In the genomic region with DNA sequence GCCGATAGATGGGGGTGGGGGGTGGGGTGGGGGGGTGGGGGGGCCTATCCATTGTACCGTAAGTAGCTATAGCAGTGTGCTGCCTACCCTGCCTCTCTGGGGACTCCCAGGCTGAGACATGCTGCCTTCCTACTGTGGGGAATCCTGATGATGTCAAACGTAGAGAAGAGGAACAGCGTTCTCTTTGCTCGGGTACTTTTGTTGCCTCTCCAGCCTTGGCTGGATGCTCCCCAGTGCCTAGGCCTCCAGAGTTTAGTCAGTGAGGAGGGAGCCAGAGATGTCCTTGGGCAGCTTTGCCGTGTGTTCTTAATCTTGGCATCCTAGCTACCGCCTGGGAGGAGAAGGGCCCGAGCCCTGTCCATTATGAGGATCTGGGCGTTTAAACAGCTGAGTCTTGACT, we compare ENCODE assay signal across 16 mouse cellular contexts. TPM values are rescaled to one million over a fixed set of nuclear protein-coding genes. Genes with fewer than 3 reads are reported as not detected.
A peak's percentile ranks its signal among the peaks of the same experiment; 100 is the strongest.
DNase-seq lines count a peak whose midpoint lies in the region; ATAC-seq and TF ChIP-seq lines count a peak whose summit lies in the region.
"Had no signal": no experiment of that assay in that cellular context is flagged by ENCODE, and none has a peak within 500 bp of the region (broad histone marks: within the 10 kb centered on the region; RNA-seq: fewer than 3 reads in every experiment).

No protein-coding gene starts in this region.

- WGBS in midbrain, postnatal 0 days: 65% methylated on average over 9 of the region's 9 CpGs
- WGBS in midbrain, embryonic 15.5 days: 66% methylated on average over 9 of the region's 9 CpGs

- no peak overlapping the region for H3K9ac ChIP-seq in midbrain, postnatal 0 days (replicated peaks; ENCODE audit: low read length, poor library complexity, severe bottlenecking)
- no peak overlapping the region for H3K9ac ChIP-seq in midbrain, embryonic 15.5 days
- H3K9ac ChIP-seq: limb, embryonic 13.5 days had no signal

- no peak for TF ChIP-seq CTCF in gastrocnemius, adult 2 months (IDR thresholded peaks at IDR 0.05)
- TF ChIP-seq CTCF in midbrain, postnatal 0 days (IDR thresholded peaks at IDR 0.05): no peak

- no peaks in the 10 kb centered on the region for H3K4me1 ChIP-seq in midbrain, postnatal 0 days (ENCODE audit: insufficient read depth, low read length)
- H3K4me1 ChIP-seq in midbrain, embryonic 15.5 days: peaks cover 15% of the 10 kb centered on the region

- 0 out of 2 replicates have a peak, but pooled peaks cover 3% of the 10 kb centered on the region for H3K36me3 ChIP-seq in midbrain, postnatal 0 days (ENCODE audit: insufficient read depth, low read length)
- H3K36me3 ChIP-seq in midbrain, embryonic 15.5 days (replicated peaks): no peaks in the 10 kb centered on the region
- H3K36me3 ChIP-seq: limb, embryonic 13.5 days had no signal

- no peak overlapping the region for H3K4me2 ChIP-seq in midbrain, postnatal 0 days (ENCODE audit: low read depth, low read length, poor library complexity, severe bottlenecking)
- no peak overlapping the region for H3K4me2 ChIP-seq in midbrain, embryonic 15.5 days
- H3K4me2 ChIP-seq: limb, embryonic 13.5 days had no signal

- DNase-seq in cerebellum, adult 11-12 months: no peak
- DNase-seq in gastrocnemius, adult 2 months: peak; percentile 57
- DNase-seq in gastrocnemius, postnatal 10 days: no peak
- DNase-seq in midbrain, postnatal 0 days (ENCODE audit: low spot score): no peak
- DNase-seq in testis, postnatal 14 days (ENCODE audit: low spot score): peak; percentile 33
- DNase-seq: B cell, adult 2 months; heart, postnatal 36 days; kidney, postnatal 14 days; layer of hippocampus, postnatal 36 days; retina, postnatal 1 day; thymus, postnatal 4 days had no signal

- peak overlapping the region; percentile 42 for H3K4me3 ChIP-seq in gastrocnemius, adult 2 months
- no peak overlapping the region for H3K4me3 ChIP-seq in midbrain, postnatal 0 days (ENCODE audit: low read depth, low read length)
- no peak overlapping the region for H3K4me3 ChIP-seq in midbrain, embryonic 15.5 days
- H3K4me3 ChIP-seq: limb, embryonic 13.5 days; midbrain, embryonic 10.5 days had no signal

- no peaks in the 10 kb centered on the region for H3K27me3 ChIP-seq in midbrain, postnatal 0 days (ENCODE audit: insufficient read depth, low read length)
- no peaks in the 10 kb centered on the region for H3K27me3 ChIP-seq in midbrain, embryonic 15.5 days (replicated peaks)
- H3K27me3 ChIP-seq: limb, embryonic 13.5 days had no signal

- H3K27ac ChIP-seq in gastrocnemius, adult 2 months: peak overlapping the region; percentile 78
- H3K27ac ChIP-seq in midbrain, postnatal 0 days (ENCODE audit: low read depth, low read length): peak overlapping the region; percentile 44; the same call in 1 of the 2 replicates
- H3K27ac ChIP-seq in midbrain, embryonic 15.5 days: no peak overlapping the region
- H3K27ac ChIP-seq: limb, embryonic 13.5 days; midbrain, embryonic 10.5 days had no signal

- intact Hi-C loops in gastrocnemius, adult 2 months (cut with DNase I): no loop called here

- H3K9me3 ChIP-seq in midbrain, postnatal 0 days (ENCODE audit: low read length): no peaks in the 10 kb centered on the region
- H3K9me3 ChIP-seq in midbrain, embryonic 15.5 days: no peaks in the 10 kb centered on the region
- H3K9me3 ChIP-seq: limb, embryonic 13.5 days had no signal

- peak; percentile 46; the same call in 1 of the 2 replicates for ATAC-seq in cerebellum, adult (ENCODE audit: insufficient number of reproducible peaks, low FRiP score, low TSS enrichment)
- no peak for ATAC-seq in midbrain, postnatal 0 days (ENCODE audit: low FRiP score)
- ATAC-seq in midbrain, embryonic 15.5 days (replicated peaks): no peak
- ATAC-seq: intestine, postnatal 0 days had no signal

RNA-seq across cellular contexts. Expression of gene Rab30, which starts 41.1 kb away (rescaled TPM):
- total RNA-seq in gastrocnemius, adult 2 months (2021): 1 to 10 TPM; 6.5 to 7.7 TPM
- 1 to 10 TPM; 7.4 to 8.2 TPM for total RNA-seq in gastrocnemius, postnatal 10 days (2021)
- total RNA-seq in midbrain, postnatal 0 days (2014; rRNA removed): 37.2 and 44.7 TPM in 2 replicates
- polyA plus RNA-seq in midbrain, postnatal 0 days (2015; fragmentation: Nextera tagmentation; extraction: Ambion mirVana): 13.6 and 18.5 TPM in 2 replicates
- 20.3 and 23.0 TPM in 2 replicates for polyA plus RNA-seq in midbrain, embryonic 15.5 days (2015; fragmentation: Nextera tagmentation; extraction: Ambion mirVana)

Comparison
In these comparisons a context has a peak if more than half of its experiments do, and no peak if none do; other contexts are left out.
1. DNase-seq: peak in gastrocnemius, adult 2 months (single experiment) and testis, postnatal 14 days (single experiment); none in cerebellum, adult 11-12 months (single experiment), gastrocnemius, postnatal 10 days (single experiment) and midbrain, postnatal 0 days (single experiment).